In genomic region chr10:67253115-67253514, GRCm38 (mm10) we compare ENCODE assay signal across 24 mouse cellular contexts. TPM values are rescaled to one million over a fixed set of nuclear protein-coding genes. Genes with fewer than 3 reads are reported as not detected.
DNase-seq lines count a peak whose midpoint lies in the region; ATAC-seq and TF ChIP-seq lines count a peak whose summit lies in the region.
"Had no signal": no experiment of that assay in that cellular context is flagged by ENCODE, and none has a peak within 500 bp of the region (broad histone marks: within the 10 kb centered on the region; RNA-seq: fewer than 3 reads in every experiment).

No protein-coding gene starts in this region.

- no peaks in the 10 kb centered on the region for H3K9me3 ChIP-seq in hindbrain, embryonic 15.5 days
- no peaks in the 10 kb centered on the region for H3K9me3 ChIP-seq in hindbrain, embryonic 12.5 days (replicated peaks)
- no peaks in the 10 kb centered on the region for H3K9me3 ChIP-seq in neural tube, embryonic 13.5 days
- H3K9me3 ChIP-seq in neural tube, embryonic 15.5 days (replicated peaks) = no peaks in the 10 kb centered on the region
- H3K9me3 ChIP-seq: embryonic facial prominence, embryonic 10.5 days; embryonic facial prominence, embryonic 13.5 days; forebrain, embryonic 12.5 days; forebrain, embryonic 15.5 days; heart, embryonic 13.5 days had no signal

- 0 out of 2 replicates have a peak, but pooled peaks have one; percentile 56 for ATAC-seq in hindbrain, embryonic 15.5 days (ENCODE audit: low FRiP score, low read depth)
- ATAC-seq in hindbrain, embryonic 12.5 days (ENCODE audit: low FRiP score) = no peak
- no peak for ATAC-seq in neural tube, embryonic 13.5 days (ENCODE audit: low read depth)
- no peak for ATAC-seq in neural tube, embryonic 15.5 days (ENCODE audit: low FRiP score)
- ATAC-seq: CD4-positive, CD25-positive, alpha-beta regulatory T cell, adult 4 months; forebrain, embryonic 15.5 days; hindbrain, embryonic 16.5 days had no signal

- peaks cover 52% of the 10 kb centered on the region for H3K36me3 ChIP-seq in hindbrain, embryonic 15.5 days
- H3K36me3 ChIP-seq in hindbrain, embryonic 12.5 days = peaks cover 52% of the 10 kb centered on the region
- H3K36me3 ChIP-seq in neural tube, embryonic 13.5 days = peaks cover 72% of the 10 kb centered on the region
- peaks cover 27% of the 10 kb centered on the region for H3K36me3 ChIP-seq in neural tube, embryonic 15.5 days

- 73% methylated on average over 1 of the region's 1 CpGs for WGBS in hindbrain, embryonic 15.5 days
- WGBS in hindbrain, embryonic 12.5 days = 88% methylated on average over 1 of the region's 1 CpGs
- WGBS in neural tube, embryonic 13.5 days = 70% methylated on average over 1 of the region's 1 CpGs
- WGBS in neural tube, embryonic 15.5 days = 67% methylated on average over 1 of the region's 1 CpGs
- WGBS in cerebellum, adult 2 months = 54% methylated on average over 1 of the region's 1 CpGs

- no peak overlapping the region for H3K4me2 ChIP-seq in hindbrain, embryonic 15.5 days
- H3K4me2 ChIP-seq in hindbrain, embryonic 12.5 days (replicated peaks) = no peak overlapping the region
- no peak overlapping the region for H3K4me2 ChIP-seq in neural tube, embryonic 13.5 days
- H3K4me2 ChIP-seq in neural tube, embryonic 15.5 days = no peak overlapping the region
- H3K4me2 ChIP-seq: embryonic facial prominence, embryonic 13.5 days; forebrain, embryonic 12.5 days; forebrain, embryonic 15.5 days; heart, embryonic 13.5 days had no signal

- DNase-seq in neural tube, embryonic 10.5 days (ENCODE audit: extremely low spot score, low spot score) = no peak
- no peak for DNase-seq in cerebellum, adult 2 months
- DNase-seq: adrenal gland, postnatal 14 days; cerebellum, adult 11 months; cerebellum, adult 8-10 months; cerebellum, postnatal 10 days; cerebellum, postnatal 36 days; embryo, embryonic 11 days; gastrocnemius, postnatal 10 days; gastrocnemius, postnatal 36 days; heart, postnatal 14 days; heart, postnatal 4 days had no signal

- H3K27me3 ChIP-seq in hindbrain, embryonic 15.5 days = no peaks in the 10 kb centered on the region
- H3K27me3 ChIP-seq in hindbrain, embryonic 12.5 days = no peaks in the 10 kb centered on the region
- H3K27me3 ChIP-seq in neural tube, embryonic 13.5 days = no peaks in the 10 kb centered on the region
- no peaks in the 10 kb centered on the region for H3K27me3 ChIP-seq in neural tube, embryonic 15.5 days (replicated peaks)
- no peaks in the 10 kb centered on the region for H3K27me3 ChIP-seq in cerebellum, adult 2 months (ENCODE audit: control insufficient read depth, insufficient read depth, low read length)
- H3K27me3 ChIP-seq: embryonic facial prominence, embryonic 13.5 days; forebrain, embryonic 12.5 days; forebrain, embryonic 15.5 days; heart, embryonic 13.5 days had no signal

- H3K4me3 ChIP-seq in hindbrain, embryonic 15.5 days = no peak overlapping the region
- H3K4me3 ChIP-seq in hindbrain, embryonic 12.5 days = no peak overlapping the region
- no peak overlapping the region for H3K4me3 ChIP-seq in neural tube, embryonic 13.5 days
- no peak overlapping the region for H3K4me3 ChIP-seq in neural tube, embryonic 15.5 days (replicated peaks)
- no peak overlapping the region for H3K4me3 ChIP-seq in cerebellum, adult 2 months (replicated peaks; ENCODE audit: insufficient read depth, low read depth, low read length)
- H3K4me3 ChIP-seq: embryonic facial prominence, embryonic 10.5 days; embryonic facial prominence, embryonic 13.5 days; erythroblast, embryonic 14.5 days; forebrain, embryonic 12.5 days; forebrain, embryonic 15.5 days; heart, embryonic 13.5 days had no signal

- no peak overlapping the region for H3K27ac ChIP-seq in hindbrain, embryonic 15.5 days (replicated peaks)
- H3K27ac ChIP-seq in hindbrain, embryonic 12.5 days = no peak overlapping the region
- H3K27ac ChIP-seq in neural tube, embryonic 13.5 days (replicated peaks) = 0 out of 2 replicates have a peak overlapping the region, but pooled peaks have one; percentile 23
- peak overlapping the region; percentile 63; the same call in 1 of the 2 replicates for H3K27ac ChIP-seq in neural tube, embryonic 15.5 days (replicated peaks)
- H3K27ac ChIP-seq in cerebellum, adult 2 months (ENCODE audit: insufficient read depth, low read length) = no peak overlapping the region
- H3K27ac ChIP-seq: embryonic facial prominence, embryonic 10.5 days; embryonic facial prominence, embryonic 13.5 days; forebrain, embryonic 12.5 days; forebrain, embryonic 15.5 days; heart, embryonic 13.5 days had no signal

- no peak for TF ChIP-seq POLR2A in cerebellum, adult 2 months (IDR thresholded peaks at IDR 0.05; ENCODE audit: borderline replicate concordance, insufficient read depth, low read length)

- H3K4me1 ChIP-seq in hindbrain, embryonic 15.5 days (replicated peaks) = peaks cover 5% of the 10 kb centered on the region; the same call in 1 of the 2 replicates
- H3K4me1 ChIP-seq in hindbrain, embryonic 12.5 days = no peaks in the 10 kb centered on the region
- peaks cover 9% of the 10 kb centered on the region; the same call in 1 of the 2 replicates for H3K4me1 ChIP-seq in neural tube, embryonic 13.5 days (replicated peaks)
- H3K4me1 ChIP-seq in neural tube, embryonic 15.5 days = peaks cover 10% of the 10 kb centered on the region
- H3K4me1 ChIP-seq in cerebellum, adult 2 months (ENCODE audit: control insufficient read depth, insufficient read depth, low read length) = peaks cover 2% of the 10 kb centered on the region
- H3K4me1 ChIP-seq: embryonic facial prominence, embryonic 10.5 days; embryonic facial prominence, embryonic 13.5 days; forebrain, embryonic 12.5 days; forebrain, embryonic 15.5 days had no signal

- H3K9ac ChIP-seq in hindbrain, embryonic 15.5 days = no peak overlapping the region
- no peak overlapping the region for H3K9ac ChIP-seq in hindbrain, embryonic 12.5 days
- H3K9ac ChIP-seq in neural tube, embryonic 13.5 days = no peak overlapping the region
- H3K9ac ChIP-seq in neural tube, embryonic 15.5 days (replicated peaks) = no peak overlapping the region
- H3K9ac ChIP-seq: embryonic facial prominence, embryonic 13.5 days; forebrain, embryonic 12.5 days; forebrain, embryonic 15.5 days; heart, embryonic 13.5 days had no signal

- no peak for TF ChIP-seq CTCF in cerebellum, adult 2 months (IDR thresholded peaks at IDR 0.05; ENCODE audit: borderline replicate concordance, insufficient read depth, low read depth, low read length)

RNA-seq across cellular contexts. Expression of gene Nrbf2, which starts 32.0 kb away (rescaled TPM):
- polyA plus RNA-seq in hindbrain, embryonic 15.5 days (2015; fragmentation: Nextera tagmentation; extraction: Ambion mirVana) = 36.3 and 37.7 TPM in 2 replicates
- 45.0 and 46.8 TPM in 2 replicates for polyA plus RNA-seq in hindbrain, embryonic 12.5 days (2016; fragmentation: Nextera tagmentation; extraction: Ambion mirVana)
- 40.9 and 42.2 TPM in 2 replicates for polyA plus RNA-seq in neural tube, embryonic 13.5 days (2015; fragmentation: Nextera tagmentation; extraction: Ambion mirVana)
- polyA plus RNA-seq in neural tube, embryonic 15.5 days (2015; fragmentation: Nextera tagmentation; extraction: Ambion mirVana) = 38.6 and 39.4 TPM in 2 replicates
- 21.3 and 22.4 TPM in 2 replicates for polyA plus RNA-seq in cerebellum, adult 2 months (2012; rRNA removed)

Comparison
In these comparisons a context has a peak if more than half of its experiments do, and no peak if none do; other contexts are left out.
1. H3K27ac ChIP-seq: peak in neural tube, embryonic 13.5 days (single experiment) and neural tube, embryonic 15.5 days (single experiment); none in hindbrain, embryonic 15.5 days (single experiment), hindbrain, embryonic 12.5 days (single experiment) and cerebellum, adult 2 months (single experiment).